Mouse (Mus musculus) olfactory bulb, adult 2 months (tissue): ENCODE measurements around the gene Fbrsl1.

Source experiments
- CTCF ChIP-seq: fragments of 200-500 bp; IDR thresholded peaks from 2 replicates; pipeline ENCODE4 v1.5.1; 2012; ENCODE audit warnings: low read depth, mild to moderate bottlenecking, low read length, moderate library complexity; ENCODE audit not compliant: insufficient read depth
- POLR2A ChIP-seq: fragments of 200-500 bp; IDR thresholded peaks from 2 replicates; pipeline ENCODE4 v1.6.1; 2012; ENCODE audit warnings: mild to moderate bottlenecking, low read depth, low read length, moderate library complexity; ENCODE audit not compliant: insufficient read depth

- TF ChIP-seq POLR2A (no peak), CTCF (no peak)
Measured at GRCm38 (mm10) chr5:110354716-110355115, 93.6 kb downstream of the Fbrsl1 start.
